Mouse (Mus musculus) olfactory bulb, adult 2 months (tissue): ENCODE data around the gene Jade2.

ENCODE experiments used
- CTCF ChIP-seq: fragments of 200-500 bp; IDR thresholded peaks from 2 replicates; pipeline ENCODE4 v1.5.1; 2012; ENCODE audit warnings: low read depth, mild to moderate bottlenecking, low read length, moderate library complexity; ENCODE audit not compliant: insufficient read depth
- POLR2A ChIP-seq: fragments of 200-500 bp; IDR thresholded peaks from 2 replicates; pipeline ENCODE4 v1.6.1; 2012; ENCODE audit warnings: mild to moderate bottlenecking, low read depth, low read length, moderate library complexity; ENCODE audit not compliant: insufficient read depth

DNA sequence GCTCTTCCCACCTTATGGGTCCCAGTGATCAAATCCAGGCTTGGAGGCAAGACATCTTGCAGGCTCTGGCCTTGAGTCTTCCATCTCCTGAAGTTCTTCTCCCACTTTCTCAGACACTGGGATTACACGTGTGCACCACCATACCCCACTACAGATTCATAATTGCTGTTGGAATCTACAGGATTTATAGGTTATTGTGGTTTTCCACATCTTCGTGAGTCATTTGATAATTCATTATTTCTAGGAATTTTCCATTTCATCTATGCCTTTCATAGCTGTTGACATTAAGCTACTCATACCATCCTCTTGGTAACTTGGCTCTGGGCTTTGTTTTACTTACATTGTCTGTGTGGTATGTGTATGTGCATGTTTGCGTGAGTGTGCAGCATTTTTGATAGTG is 46.8 kb upstream of the Jade2 start:
- TF ChIP-seq CTCF: no peak
- TF ChIP-seq POLR2A: no peak
